Mouse (Mus musculus) embryo, embryonic 10.5 days (tissue): ENCODE results near the gene Cntln.

Experiments used
- DNase-seq: peaks from one replicate; pipeline ENCODE4 v3.0.0-alpha.2; 2015; ENCODE audit warnings: low spot score

Cntln gene

GRCm38 (mm10) chr4:85054616-85055015 lies 170.5 kb downstream of the Cntln start:
- DNase-seq, result no peak

GRCm38 (mm10) chr4:85059598-85059997 lies 175.5 kb downstream of the Cntln start:
- no peak for DNase-seq

DNA sequence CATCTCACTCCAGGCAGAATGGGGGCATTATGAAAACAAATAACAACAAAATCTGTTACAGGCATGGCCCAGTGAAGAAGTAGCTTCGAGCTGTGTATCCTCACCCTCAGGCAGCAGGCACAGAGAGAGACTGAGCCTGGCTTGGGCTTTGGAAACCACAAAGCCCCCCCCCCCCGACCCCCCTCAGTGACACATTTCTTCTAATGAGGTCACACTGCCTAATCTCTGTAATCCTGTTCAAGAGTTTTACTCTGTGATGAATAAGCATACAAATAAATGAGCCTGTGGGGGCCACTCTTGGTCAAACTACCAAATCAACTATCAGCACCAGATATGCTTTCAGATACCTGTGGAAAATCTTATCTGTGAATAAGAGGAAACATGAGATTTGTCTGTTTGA lies 177.6 kb downstream of the Cntln start:
- DNase-seq, result no peak

- DNase-seq, result no peak
Observed at GRCm38 (mm10) chr4:85096033-85096432, 211.9 kb downstream of the Cntln start.

- DNase-seq, result peak; percentile 84
Observed at GRCm38 (mm10) chr4:85096682-85097081, 212.6 kb downstream of the Cntln start.

- DNase-seq, result no peak
Observed at GRCm38 (mm10) chr4:85102168-85102567, 218.1 kb downstream of the Cntln start.

DNA sequence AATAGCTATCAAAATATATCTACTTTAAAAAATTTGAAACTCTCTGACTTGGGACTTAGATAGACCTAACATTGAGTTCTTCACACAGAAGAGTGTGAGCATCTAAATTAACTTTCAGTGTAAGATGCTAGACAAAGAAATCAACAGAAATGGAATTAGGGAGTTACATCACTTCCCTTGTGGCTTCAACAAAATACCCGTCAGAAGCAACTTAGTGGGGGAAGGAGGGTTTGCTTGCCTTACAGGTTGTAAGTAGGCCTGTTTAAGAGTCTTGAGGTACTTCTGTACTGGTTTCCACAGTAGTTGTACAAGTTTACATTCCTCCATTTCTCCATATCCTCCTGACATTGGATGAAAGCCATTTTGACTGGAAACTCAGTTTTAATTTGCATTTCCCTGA lies 222.3 kb downstream of the Cntln start:
- no peak for DNase-seq

GRCm38 (mm10) chr4:85106961-85107360 lies 222.9 kb downstream of the Cntln start:
- DNase-seq, result no peak

GRCm38 (mm10) chr4:85120271-85120670 lies 236.2 kb downstream of the Cntln start:
- DNase-seq, result no peak

DNA sequence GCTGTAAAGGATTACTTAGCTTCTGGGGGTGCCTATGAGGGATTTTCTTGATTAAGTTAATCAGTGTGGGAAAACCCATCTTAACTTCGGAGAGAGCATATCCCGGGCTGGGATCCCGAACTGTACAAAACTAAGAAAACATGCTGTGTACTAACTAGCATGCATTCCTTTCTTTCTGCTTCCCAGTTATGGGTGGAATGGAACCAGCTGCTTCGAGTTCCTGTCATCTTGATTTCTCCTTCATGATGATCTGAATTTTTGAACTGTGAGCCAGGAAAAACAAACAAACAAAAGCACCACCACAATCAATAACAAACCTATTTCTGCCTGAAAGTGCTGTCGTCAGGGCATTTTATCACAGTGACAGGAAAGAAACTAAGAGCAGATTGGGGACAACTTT lies 265.6 kb downstream of the Cntln start:
- no peak for DNase-seq

- DNase-seq, result no peak
Observed at GRCm38 (mm10) chr4:85151881-85152280, 267.8 kb downstream of the Cntln start.

DNA sequence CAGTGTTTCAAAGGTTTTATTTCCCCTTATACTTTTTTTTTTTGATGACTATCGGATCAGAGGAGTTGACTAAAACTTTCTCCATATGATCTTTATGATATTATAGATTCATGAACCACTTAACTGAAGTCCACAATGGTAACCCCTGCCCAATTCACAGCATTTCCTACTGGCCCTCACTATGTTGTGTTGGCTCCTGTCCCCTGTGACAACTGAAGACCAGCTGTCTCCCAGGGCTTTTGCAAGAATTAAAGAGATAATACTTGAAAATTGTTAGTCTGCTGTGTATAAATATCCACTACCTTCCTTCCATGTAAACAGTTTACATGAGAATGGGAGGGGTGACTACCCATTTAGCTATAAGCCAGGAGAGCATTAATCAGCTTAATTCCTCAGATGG lies 270.3 kb downstream of the Cntln start:
- DNase-seq, result no peak

DNA sequence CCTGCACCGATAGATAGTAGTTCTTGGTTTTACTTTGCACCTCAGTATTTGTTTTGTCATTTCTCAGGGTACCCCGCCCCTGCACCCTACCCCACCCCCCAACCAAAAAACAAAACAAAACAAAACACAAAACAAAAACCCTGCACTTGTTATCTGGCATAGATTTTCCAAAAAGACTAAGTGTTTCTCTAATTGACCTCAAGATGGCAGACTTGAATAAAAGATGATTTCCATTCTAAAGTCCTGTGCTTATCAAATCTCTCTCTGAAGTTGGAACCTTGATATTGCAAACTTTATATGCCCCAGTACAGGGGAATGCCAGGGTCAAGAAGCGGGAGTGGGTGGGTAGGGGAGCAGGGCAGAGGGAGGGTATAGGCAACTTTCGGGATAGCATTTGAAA lies 277.0 kb downstream of the Cntln start:
- DNase-seq, result peak; percentile 7

GRCm38 (mm10) chr4:85162468-85163312 lies 278.6 kb downstream of the Cntln start:
- DNase-seq, result peak; percentile 87

DNA sequence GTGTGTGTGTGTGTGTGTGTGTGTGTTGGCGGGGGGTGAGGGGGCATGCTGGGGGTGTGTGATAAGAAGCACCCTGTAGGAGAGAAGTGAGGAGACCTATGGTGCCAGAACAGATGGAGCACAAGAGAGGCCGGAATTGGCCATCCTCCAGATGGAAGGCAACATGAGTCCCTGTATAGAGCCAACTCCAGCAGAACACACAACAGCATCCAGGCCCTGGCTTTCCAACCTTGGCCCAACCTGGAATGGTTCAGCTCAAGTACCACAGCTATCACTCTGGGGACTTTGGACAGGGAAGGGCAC lies 279.2 kb downstream of the Cntln start:
- no peak for DNase-seq

DNA sequence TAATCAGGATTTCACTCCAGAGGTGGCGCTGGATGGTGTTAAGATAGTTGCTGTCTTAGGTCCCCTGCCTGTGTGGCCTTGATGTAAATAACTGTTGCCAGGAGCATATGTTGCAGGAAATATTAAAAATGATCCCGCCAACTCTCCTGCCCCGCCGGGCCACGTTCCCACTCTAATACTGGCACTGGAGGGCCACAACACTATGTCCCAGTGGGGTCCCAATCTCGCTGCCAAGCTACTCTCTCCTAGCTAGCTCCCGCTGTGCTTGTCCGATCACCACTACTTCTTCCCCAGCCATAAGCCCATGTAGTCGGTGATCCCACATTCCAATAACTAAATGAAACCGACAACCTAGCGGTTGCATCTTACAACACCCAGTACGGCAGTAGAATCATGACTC lies 283.9 kb downstream of the Cntln start:
- DNase-seq, result no peak

- no peak for DNase-seq
Observed at GRCm38 (mm10) chr4:85175466-85175865, 291.4 kb downstream of the Cntln start.

- no peak for DNase-seq
Observed at GRCm38 (mm10) chr4:85178394-85179051, 294.4 kb downstream of the Cntln start.
